Mouse (Mus musculus): ENCODE results near the gene Lnx2.

Gene Lnx2

GRCm38 (mm10) chr5:147076799-147077165 lies 396 bp upstream of the Lnx2 start, which contains the start of gene Polr1d:
Polr1d (plus strand) TSS chr5:147077050.
- DNase-seq (ENCODE audit: low spot score), result no peak

GRCm38 (mm10) chr5:147075103-147076025 lies 1.0 kb downstream of the Lnx2 start:
- peak; percentile 79 for DNase-seq (ENCODE audit: low spot score)

- no peak for DNase-seq (ENCODE audit: low spot score)
These were observed 2.6 kb downstream of the Lnx2 start for GRCm38 (mm10) chr5:147073805-147074204.

GRCm38 (mm10) chr5:147071886-147072285 lies 4.5 kb downstream of the Lnx2 start:
- no peak for DNase-seq (ENCODE audit: low spot score)

GRCm38 (mm10) chr5:147070791-147071516 lies 5.4 kb downstream of the Lnx2 start:
- DNase-seq (ENCODE audit: low spot score), result no peak

GRCm38 (mm10) chr5:147068876-147069275 lies 7.5 kb downstream of the Lnx2 start:
- no peak for DNase-seq (ENCODE audit: low spot score)

GRCm38 (mm10) chr5:147066965-147067364 lies 9.4 kb downstream of the Lnx2 start:
- peak; percentile 67 for DNase-seq (ENCODE audit: low spot score)

GRCm38 (mm10) chr5:147066129-147066528 lies 10.3 kb downstream of the Lnx2 start:
- DNase-seq (ENCODE audit: low spot score), result no peak

- DNase-seq (ENCODE audit: low spot score), result no peak
These were observed 13.1 kb downstream of the Lnx2 start for GRCm38 (mm10) chr5:147063215-147063661.

- DNase-seq (ENCODE audit: low spot score), result no peak
These were observed 16.4 kb downstream of the Lnx2 start for GRCm38 (mm10) chr5:147060024-147060423.

- DNase-seq (ENCODE audit: low spot score), result no peak
These were observed 17.1 kb downstream of the Lnx2 start for GRCm38 (mm10) chr5:147059319-147059718.

GRCm38 (mm10) chr5:147058661-147059060 lies 17.7 kb downstream of the Lnx2 start:
- DNase-seq (ENCODE audit: low spot score), result no peak

- no peak for DNase-seq (ENCODE audit: low spot score)
These were observed 18.6 kb downstream of the Lnx2 start for GRCm38 (mm10) chr5:147057626-147058414.

GRCm38 (mm10) chr5:147056712-147057290 lies 19.6 kb downstream of the Lnx2 start:
- DNase-seq (ENCODE audit: low spot score), result peak; percentile 42

- DNase-seq (ENCODE audit: low spot score), result no peak
These were observed 20.7 kb downstream of the Lnx2 start for GRCm38 (mm10) chr5:147055572-147056245.

- DNase-seq (ENCODE audit: low spot score), result no peak
These were observed 21.6 kb downstream of the Lnx2 start for GRCm38 (mm10) chr5:147054747-147055270.

GRCm38 (mm10) chr5:147054328-147054727 lies 22.1 kb downstream of the Lnx2 start:
- DNase-seq (ENCODE audit: low spot score), result no peak

- no peak for DNase-seq (ENCODE audit: low spot score)
These were observed 22.9 kb downstream of the Lnx2 start for GRCm38 (mm10) chr5:147053481-147053880.

GRCm38 (mm10) chr5:147053071-147053470 lies 23.3 kb downstream of the Lnx2 start:
- no peak for DNase-seq (ENCODE audit: low spot score)

GRCm38 (mm10) chr5:147052309-147052558 lies 24.2 kb downstream of the Lnx2 start:
- no peak for DNase-seq (ENCODE audit: low spot score)
